Mouse (Mus musculus) forebrain, embryonic 10.5 days (tissue): ENCODE results near the gene Ckap2l. TPM values are rescaled to one million over a fixed set of nuclear protein-coding genes. Genes with fewer than 3 reads are reported as not detected.
A peak's percentile ranks its signal among the peaks of the same experiment; 100 is the strongest.

Source experiments
- DNase-seq: peaks from one replicate; pipeline ENCODE4 v3.0.0-alpha.2; 2017; ENCODE audit warnings: low spot score; ENCODE audit errors: extremely low spot score
- H3K27ac ChIP-seq: fragments of 300-500 bp; sonication (generic); 2 replicates; pipeline ENCODE4 v1.5.1; 2016; ENCODE audit warnings: mild to moderate bottlenecking
- H3K27me3 ChIP-seq: fragments of 300-500 bp; sonication (generic); 2 replicates; pipeline ENCODE4 v1.6.1; 2016; ENCODE audit warnings: mild to moderate bottlenecking; ENCODE audit not compliant: poor library complexity, severe bottlenecking
- H3K36me3 ChIP-seq: fragments of 300-500 bp; sonication (generic); replicated peaks from 2 replicates; pipeline ENCODE4 v1.6.1; 2016; ENCODE audit warnings: mild to moderate bottlenecking, moderate library complexity
- H3K4me1 ChIP-seq: fragments of 300-500 bp; sonication (generic); 2 replicates; pipeline ENCODE4 v1.6.1; 2016
- H3K4me3 ChIP-seq: fragments of 300-500 bp; sonication (generic); 2 replicates; pipeline ENCODE4 v1.5.1; 2016; ENCODE audit warnings: mild to moderate bottlenecking, moderate library complexity
- H3K9me3 ChIP-seq: fragments of 300-500 bp; sonication (generic); 2 replicates; pipeline ENCODE4 v1.6.1; 2016; ENCODE audit warnings: mild to moderate bottlenecking, moderate library complexity
- WGBS: fragments of 180-500 bp; shearing (Covaris S2); methylation state at CpG from one replicate; pipeline ENCODE4 v1.1.7; 2016; 5-methylcytosine and 5-hydroxymethylcytosine counted together
- polyA plus RNA-seq: library from polyadenylated mRNA; unstranded; fragments of >200 nt; fragmentation: Nextera tagmentation; extraction: Ambion mirVana; gene quantifications from 2 replicates; pipeline ENCODE4 v1.2.1, GENCODE M21; 2016

Ckap2l gene
- polyA plus RNA-seq, 1 experiment from 2014 or later = 65.8 TPM

DNA sequence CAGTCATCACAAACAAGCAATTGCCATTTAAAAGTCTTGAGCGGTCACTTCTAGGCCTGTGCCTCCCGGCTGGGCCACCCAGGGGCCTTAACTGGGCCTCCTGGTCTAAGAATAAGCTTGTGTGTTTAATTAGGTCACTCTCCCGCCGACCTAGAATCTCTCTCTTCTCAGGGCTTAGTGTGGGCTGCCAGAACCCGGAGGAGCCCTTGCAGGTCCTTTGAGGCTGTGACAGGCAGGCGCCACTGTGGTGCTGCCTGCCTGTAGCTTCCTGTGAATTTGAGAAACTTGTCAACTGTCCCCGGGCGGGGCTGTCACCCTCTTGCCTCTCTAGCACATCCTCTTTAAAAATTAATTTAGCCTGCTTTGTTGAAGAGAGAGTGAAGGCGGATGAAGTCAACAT, 53.2 kb downstream of the Ckap2l start:
- no peak for DNase-seq
- H3K9me3 ChIP-seq = no peaks in the 10 kb centered on the region
- H3K4me1 ChIP-seq = peaks cover 24% of the 10 kb centered on the region
- no peak overlapping the region for H3K4me3 ChIP-seq
- WGBS = 56% methylated on average over 9 of the region's 9 CpGs
- no peaks in the 10 kb centered on the region for H3K36me3 ChIP-seq
- H3K27ac ChIP-seq = no peak overlapping the region
- H3K27me3 ChIP-seq = no peaks in the 10 kb centered on the region

GRCm38 (mm10) chr2:129243005-129243404, 54.0 kb downstream of the Ckap2l start:
- 93% methylated on average over 4 of the region's 4 CpGs for WGBS
- Histone ChIP-seq H3K9me3 (no peaks in the 10 kb centered on the region), H3K4me1 (peaks cover 24% of the 10 kb centered on the region), H3K36me3 (no peaks in the 10 kb centered on the region), H3K27me3 (no peaks in the 10 kb centered on the region), H3K27ac (no peak overlapping the region), H3K4me3 (no peak overlapping the region)
- no peak for DNase-seq

DNA sequence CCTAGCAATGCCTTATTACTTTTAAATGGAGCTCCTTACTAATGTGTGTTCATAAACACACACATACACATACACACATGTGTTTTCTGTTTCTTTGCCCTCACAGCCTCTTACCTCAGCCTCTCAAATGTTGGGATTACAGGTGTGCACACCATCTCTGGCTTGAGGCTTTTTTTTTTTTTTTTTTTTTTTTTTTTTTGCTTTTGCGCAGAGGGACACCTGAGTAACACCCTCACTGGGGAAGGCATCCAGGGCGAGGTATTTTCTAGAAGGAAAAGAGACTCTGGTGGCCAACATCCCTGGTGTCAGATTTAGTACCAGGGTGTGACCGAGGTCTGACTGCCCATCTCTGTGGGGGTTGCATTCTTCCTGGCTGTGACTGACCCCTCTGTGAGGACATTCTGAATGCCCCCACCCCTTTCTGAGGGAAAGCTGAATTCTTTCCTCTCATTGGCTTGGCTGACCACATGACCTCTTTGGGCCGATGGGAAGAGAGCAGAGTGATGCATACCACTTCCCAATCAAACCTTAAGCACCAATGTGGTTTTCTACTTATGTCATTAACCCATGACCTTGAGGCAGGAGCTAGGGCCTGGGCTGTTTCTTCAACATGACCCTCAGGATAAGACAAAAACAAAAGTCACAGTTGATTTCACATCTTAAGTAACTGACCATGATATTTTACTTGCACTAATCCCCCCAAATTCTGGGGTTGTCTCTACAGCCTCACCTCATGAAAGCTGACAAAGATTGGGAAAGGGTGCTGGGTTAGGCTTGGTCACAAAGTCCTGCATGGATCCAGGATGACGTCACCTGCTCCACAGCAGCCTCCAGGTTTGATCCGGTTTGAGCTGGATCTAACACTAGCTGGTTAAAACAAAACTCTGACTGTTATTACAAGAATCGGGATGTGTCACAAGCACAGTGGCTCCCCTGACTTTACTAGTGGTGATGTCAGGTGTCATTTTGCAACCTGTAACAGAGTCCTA, 54.9 kb downstream of the Ckap2l start:
- Histone ChIP-seq H3K27ac (peak overlapping the region; percentile 53), H3K9me3 (no peaks in the 10 kb centered on the region), H3K36me3 (no peaks in the 10 kb centered on the region), H3K4me1 (peaks cover 24% of the 10 kb centered on the region), H3K4me3 (no peak overlapping the region), H3K27me3 (no peaks in the 10 kb centered on the region)
- 61% methylated on average over 7 of the region's 7 CpGs for WGBS
- no peak for DNase-seq

- H3K27me3 ChIP-seq = no peaks in the 10 kb centered on the region
- H3K27ac ChIP-seq = peak overlapping the region; percentile 62
- peaks cover 24% of the 10 kb centered on the region for H3K4me1 ChIP-seq
- H3K36me3 ChIP-seq = no peaks in the 10 kb centered on the region
- H3K4me3 ChIP-seq = no peak overlapping the region
- DNase-seq = no peak
- 77% methylated on average over 9 of the region's 9 CpGs for WGBS
- no peaks in the 10 kb centered on the region for H3K9me3 ChIP-seq
Measured at GRCm38 (mm10) chr2:129240726-129241432, 56.1 kb downstream of the Ckap2l start.

DNA sequence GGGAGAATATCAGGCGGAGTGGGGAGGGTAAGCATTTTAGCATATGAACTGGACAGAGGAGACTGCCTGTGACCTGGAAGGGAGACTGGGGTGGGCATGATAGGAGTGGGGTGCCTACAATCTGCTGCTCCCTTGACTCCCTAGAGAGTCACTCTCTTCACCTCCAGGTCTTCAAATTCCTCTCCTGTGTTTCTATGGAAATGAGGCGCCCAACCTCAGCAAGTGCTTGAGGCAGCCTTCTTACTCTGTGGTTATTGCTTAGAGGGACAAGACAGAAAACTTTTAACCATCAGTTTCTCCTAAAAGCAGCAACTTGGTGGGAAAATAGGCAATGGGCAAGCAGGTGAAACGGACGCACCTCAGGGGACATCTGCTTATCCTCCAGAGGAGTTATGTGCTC, 60.5 kb downstream of the Ckap2l start:
- DNase-seq = no peak
- no peak overlapping the region for H3K4me3 ChIP-seq
- WGBS = 72% methylated on average over 4 of the region's 4 CpGs

DNA sequence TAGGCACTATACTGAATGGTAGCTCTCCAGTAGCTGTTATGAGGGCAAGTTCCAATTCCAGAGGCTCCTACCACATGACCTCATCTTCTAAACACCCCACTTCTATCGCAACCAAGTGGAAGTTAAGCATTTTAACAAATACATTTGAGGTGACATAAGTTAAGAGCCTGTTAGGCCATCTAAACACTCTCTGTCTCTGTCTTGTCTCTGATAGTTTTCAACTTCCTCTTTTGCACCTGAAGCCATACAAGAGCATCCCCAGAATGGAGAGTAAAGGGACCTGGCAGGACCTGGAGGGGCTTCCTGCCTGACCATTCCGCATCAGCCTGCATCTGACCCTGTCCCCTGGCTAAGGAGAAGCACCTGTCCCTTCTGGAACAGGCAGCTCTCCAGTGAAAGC, 62.3 kb downstream of the Ckap2l start:
- no peaks in the 10 kb centered on the region for H3K9me3 ChIP-seq
- no peak for DNase-seq
- no peaks in the 10 kb centered on the region for H3K4me1 ChIP-seq
- H3K4me3 ChIP-seq = no peak overlapping the region
- no peak overlapping the region for H3K27ac ChIP-seq
- 85% methylated on average over 2 of the region's 2 CpGs for WGBS
- H3K36me3 ChIP-seq = no peaks in the 10 kb centered on the region
- no peaks in the 10 kb centered on the region for H3K27me3 ChIP-seq

More for the DNA sequence above, 60.5 kb downstream of the Ckap2l start:
- Histone ChIP-seq H3K9me3 (no peaks in the 10 kb centered on the region), H3K36me3 (no peaks in the 10 kb centered on the region), H3K27ac (no peak overlapping the region), H3K27me3 (no peaks in the 10 kb centered on the region), H3K4me1 (peaks cover 9% of the 10 kb centered on the region)

- no peak for DNase-seq
- H3K4me3 ChIP-seq = no peak overlapping the region
- WGBS = 56% methylated on average over 9 of the region's 9 CpGs
- H3K36me3 ChIP-seq = no peaks in the 10 kb centered on the region
- H3K27me3 ChIP-seq = no peaks in the 10 kb centered on the region
- no peaks in the 10 kb centered on the region for H3K4me1 ChIP-seq
- no peaks in the 10 kb centered on the region for H3K9me3 ChIP-seq
- H3K27ac ChIP-seq = peak overlapping the region; percentile 27
Measured at GRCm38 (mm10) chr2:129233803-129234477, 63.1 kb downstream of the Ckap2l start.

GRCm38 (mm10) chr2:129233218-129233617, 63.8 kb downstream of the Ckap2l start:
- Histone ChIP-seq H3K4me1 (no peaks in the 10 kb centered on the region), H3K4me3 (no peak overlapping the region), H3K36me3 (no peaks in the 10 kb centered on the region), H3K27ac (0 out of 2 replicates have a peak overlapping the region, but pooled peaks have one; percentile 27), H3K27me3 (no peaks in the 10 kb centered on the region), H3K9me3 (no peaks in the 10 kb centered on the region)
- no peak for DNase-seq
- WGBS = 88% methylated on average over 1 of the region's 1 CpGs

DNA sequence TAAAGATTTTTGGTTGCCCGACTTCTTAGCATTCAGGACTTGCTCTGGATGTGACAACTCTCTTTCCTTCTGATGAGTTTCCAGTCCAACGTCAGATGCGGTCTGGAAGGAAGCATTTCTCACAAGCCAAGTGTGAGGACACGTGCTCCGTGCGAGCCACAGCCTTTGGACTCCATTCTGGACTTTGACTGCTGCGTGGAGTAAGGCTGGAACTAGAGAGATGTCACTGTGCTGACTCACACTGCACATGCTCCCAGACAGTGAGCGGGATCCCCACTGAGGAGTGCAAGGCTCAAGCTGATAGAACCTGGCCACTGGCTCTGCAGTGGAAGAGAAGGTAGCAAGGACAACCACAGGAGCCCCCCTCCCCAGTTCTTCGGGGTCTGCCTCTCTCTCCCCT, 64.5 kb downstream of the Ckap2l start:
- no peaks in the 10 kb centered on the region for H3K4me1 ChIP-seq
- H3K36me3 ChIP-seq = no peaks in the 10 kb centered on the region
- 88% methylated on average over 9 of the region's 9 CpGs for WGBS
- H3K27ac ChIP-seq = peak overlapping the region; percentile 63
- no peak for DNase-seq
- no peak overlapping the region for H3K4me3 ChIP-seq
- no peaks in the 10 kb centered on the region for H3K9me3 ChIP-seq
- H3K27me3 ChIP-seq = no peaks in the 10 kb centered on the region

DNA sequence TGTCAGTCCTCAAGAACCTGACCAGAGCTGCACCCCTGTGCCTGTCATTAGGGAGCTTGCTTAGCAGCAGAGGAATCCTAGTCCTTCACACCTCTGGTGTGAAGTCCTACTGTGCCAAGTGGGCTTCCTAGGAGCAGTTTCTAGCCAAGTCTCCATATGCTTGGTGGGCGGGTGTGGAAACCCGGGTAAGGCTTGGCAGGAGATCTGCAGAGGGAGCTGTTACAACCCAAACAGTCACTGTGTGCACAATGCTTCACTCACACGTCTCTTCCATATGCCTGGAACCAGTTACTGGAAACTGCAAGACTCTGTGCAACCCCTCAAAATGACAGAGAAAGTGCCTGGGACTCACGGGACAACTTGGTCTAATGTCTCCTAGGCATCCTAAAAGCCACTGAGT, 65.0 kb downstream of the Ckap2l start:
- Histone ChIP-seq H3K9me3 (no peaks in the 10 kb centered on the region), H3K4me1 (no peaks in the 10 kb centered on the region), H3K27ac (no peak overlapping the region), H3K4me3 (no peak overlapping the region), H3K36me3 (no peaks in the 10 kb centered on the region), H3K27me3 (no peaks in the 10 kb centered on the region)
- DNase-seq = no peak
- WGBS = 75% methylated on average over 4 of the region's 4 CpGs

DNA sequence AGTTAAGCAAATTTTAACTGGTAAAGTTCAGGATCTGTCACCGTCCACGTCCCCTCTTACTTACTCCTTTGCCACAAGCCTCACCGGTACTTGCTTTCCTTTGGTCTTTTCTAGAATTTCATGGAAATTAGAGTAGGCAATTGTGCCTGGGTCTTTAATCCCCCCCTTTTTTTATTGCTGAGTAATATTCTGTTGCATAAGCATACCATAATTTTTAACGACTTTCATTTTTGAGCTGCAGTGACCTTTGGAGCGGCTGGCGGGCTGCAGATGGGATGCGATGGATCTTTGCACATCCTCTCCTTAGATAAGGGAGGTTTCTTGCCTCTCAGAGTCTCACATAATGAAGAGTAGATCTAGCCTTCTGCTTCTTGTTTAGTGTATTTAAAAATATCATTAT, 67.7 kb downstream of the Ckap2l start:
- no peak overlapping the region for H3K27ac ChIP-seq
- H3K9me3 ChIP-seq = no peaks in the 10 kb centered on the region
- H3K4me1 ChIP-seq = peaks cover 7% of the 10 kb centered on the region; the same call in 1 of the 2 replicates
- H3K4me3 ChIP-seq = no peak overlapping the region
- 96% methylated on average over 7 of the region's 7 CpGs for WGBS
- H3K27me3 ChIP-seq = no peaks in the 10 kb centered on the region
- DNase-seq = no peak
- no peaks in the 10 kb centered on the region for H3K36me3 ChIP-seq

- Histone ChIP-seq H3K27ac (no peak overlapping the region), H3K4me3 (no peak overlapping the region), H3K4me1 (peaks cover 7% of the 10 kb centered on the region; the same call in 1 of the 2 replicates), H3K27me3 (no peaks in the 10 kb centered on the region), H3K9me3 (no peaks in the 10 kb centered on the region), H3K36me3 (no peaks in the 10 kb centered on the region)
- 89% methylated on average over 4 of the region's 4 CpGs for WGBS
- DNase-seq = no peak
Measured at GRCm38 (mm10) chr2:129228571-129228970, 68.4 kb downstream of the Ckap2l start.
